Mouse (Mus musculus) testis, adult 2 months (tissue): ENCODE measurements around the gene Fancg.

Source experiments
- CTCF ChIP-seq: fragments of 200-500 bp; IDR thresholded peaks from 2 replicates; pipeline ENCODE4 v1.5.1; 2012; ENCODE audit warnings: low read depth, mild to moderate bottlenecking, inconsistent platforms, low read length, moderate library complexity; ENCODE audit not compliant: control insufficient read depth, insufficient read depth, insufficient replicate concordance
- POLR2A ChIP-seq: fragments of 200-500 bp; IDR thresholded peaks from 2 replicates; pipeline ENCODE4 v1.6.1; 2012; ENCODE audit warnings: low read depth, mild to moderate bottlenecking, inconsistent platforms, low read length, moderate library complexity; ENCODE audit not compliant: control insufficient read depth

DNA sequence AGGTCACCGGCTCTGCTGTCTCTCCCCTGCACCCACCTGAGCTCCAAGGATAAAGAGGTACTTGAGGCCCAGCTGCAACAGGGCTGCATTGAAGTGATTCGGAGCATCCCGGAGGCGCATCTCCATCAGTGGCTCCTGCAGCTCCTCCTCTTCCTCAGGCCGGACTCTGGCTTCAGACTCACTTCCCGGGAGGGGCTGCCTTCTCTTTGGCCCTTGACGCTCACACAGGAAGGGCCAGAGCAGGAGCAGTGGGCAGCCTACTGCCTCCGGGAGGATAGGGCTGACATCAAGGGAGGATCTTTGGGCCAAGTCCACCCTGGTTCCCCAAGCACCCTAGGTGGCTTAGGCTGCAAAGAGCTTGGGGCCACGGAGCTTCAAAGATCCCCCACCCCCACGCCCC lies 8.9 kb upstream of the Fancg start:
- TF ChIP-seq POLR2A (no peak), CTCF (no peak)
